Mouse (Mus musculus): ENCODE data around the gene Zer1.
"Not testable (repeated sequence)": the region's sequence is repeated elsewhere in the genome, so short reads cannot be mapped to it uniquely, and the experiment has no call there.

Gene Zer1

DNA sequence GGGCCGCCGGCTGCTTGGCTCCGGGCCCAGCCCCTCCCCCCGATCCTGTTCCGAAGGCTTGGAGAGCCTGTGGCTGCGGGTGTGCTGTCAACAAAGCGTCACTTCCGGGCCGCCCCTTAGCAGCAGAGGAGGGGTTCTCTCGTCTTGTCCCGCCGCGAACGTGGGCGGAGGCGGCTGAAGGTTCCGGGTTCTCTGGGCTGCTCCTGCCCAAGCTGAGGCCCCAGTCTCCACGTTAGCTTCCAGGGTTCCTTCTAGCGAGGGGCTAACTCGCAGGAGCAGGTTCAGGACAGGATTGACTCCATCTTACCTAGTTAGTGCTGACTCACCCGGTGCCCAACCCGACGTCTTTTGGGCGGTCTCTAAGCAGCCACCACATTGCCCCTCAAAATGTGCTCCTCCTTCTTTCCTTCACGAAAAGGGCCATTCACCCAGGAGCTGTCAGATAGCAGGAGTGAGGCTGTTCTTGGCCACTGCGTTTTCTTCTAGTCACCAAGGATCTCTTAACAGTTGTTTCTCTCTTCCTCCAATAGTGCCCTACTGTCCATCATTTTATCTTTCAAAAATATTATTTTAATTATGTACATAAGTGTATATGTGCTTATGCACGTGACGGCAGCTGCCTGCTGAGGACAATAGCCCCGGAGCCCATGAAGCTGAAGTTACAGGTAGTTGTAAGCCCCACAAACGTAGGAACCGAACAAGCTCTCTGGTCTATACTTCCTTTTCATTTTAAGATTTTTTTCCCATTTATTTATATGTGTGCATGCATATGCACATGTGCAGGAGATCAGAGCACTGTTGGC, at the start of gene Zer1:
Zer1 (minus strand) TSS at position 114 of the 803 bp plus-strand sequence.
- DNase-seq = peak; percentile 94

DNA sequence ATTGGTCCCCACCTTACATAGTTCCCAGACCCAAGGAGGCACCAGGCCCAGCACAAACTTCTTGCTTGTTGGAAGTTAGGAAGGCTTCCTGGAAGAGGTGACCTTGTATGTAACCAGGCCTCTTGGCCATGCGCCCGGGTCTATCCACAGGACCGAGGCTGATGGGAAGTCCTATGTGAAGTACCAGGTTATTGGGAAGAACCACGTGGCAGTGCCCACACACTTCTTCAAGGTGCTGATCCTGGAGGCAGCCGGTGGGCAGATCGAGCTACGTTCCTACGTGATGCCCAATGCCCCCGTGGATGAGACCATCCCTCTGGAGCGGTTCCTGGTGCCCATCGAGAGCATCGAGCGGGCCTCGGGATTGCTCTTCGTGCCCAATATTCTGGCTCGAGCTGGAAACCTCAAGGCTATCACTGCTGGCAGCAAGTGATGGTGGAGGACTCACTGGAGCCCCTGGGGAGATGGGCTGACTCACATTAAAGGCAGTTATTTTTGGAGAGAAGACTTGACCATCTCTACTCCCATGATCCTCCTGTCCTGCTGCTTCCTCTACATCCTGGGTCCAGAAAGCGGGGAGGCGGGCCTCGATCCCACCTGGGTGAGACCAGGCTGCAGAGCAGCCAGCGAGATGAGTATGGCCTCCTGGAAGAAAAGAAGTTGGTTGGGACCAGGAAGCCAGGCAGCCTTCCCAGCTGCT, 49.3 kb upstream of the Zer1 start:
- DNase-seq = no peak

DNA sequence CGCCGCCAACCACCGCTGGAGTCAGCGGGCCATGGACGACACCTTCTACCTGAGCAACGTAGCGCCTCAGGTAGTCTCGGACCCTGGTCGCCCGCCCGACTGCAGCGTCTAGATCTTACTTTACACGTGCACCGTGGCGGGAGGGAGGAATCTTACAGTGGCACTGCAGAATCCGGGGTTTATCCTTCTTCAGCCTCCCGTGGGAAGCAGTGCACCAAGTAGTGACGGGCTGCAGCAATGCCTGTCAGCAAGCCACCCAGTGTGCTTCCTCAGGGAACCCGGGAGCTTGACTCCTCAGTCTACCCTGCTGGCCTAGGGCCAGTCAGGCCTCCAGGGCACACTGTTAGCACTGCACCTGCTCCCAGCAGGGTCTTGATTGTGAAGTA, 47.6 kb upstream of the Zer1 start:
- no peak for DNase-seq

DNA sequence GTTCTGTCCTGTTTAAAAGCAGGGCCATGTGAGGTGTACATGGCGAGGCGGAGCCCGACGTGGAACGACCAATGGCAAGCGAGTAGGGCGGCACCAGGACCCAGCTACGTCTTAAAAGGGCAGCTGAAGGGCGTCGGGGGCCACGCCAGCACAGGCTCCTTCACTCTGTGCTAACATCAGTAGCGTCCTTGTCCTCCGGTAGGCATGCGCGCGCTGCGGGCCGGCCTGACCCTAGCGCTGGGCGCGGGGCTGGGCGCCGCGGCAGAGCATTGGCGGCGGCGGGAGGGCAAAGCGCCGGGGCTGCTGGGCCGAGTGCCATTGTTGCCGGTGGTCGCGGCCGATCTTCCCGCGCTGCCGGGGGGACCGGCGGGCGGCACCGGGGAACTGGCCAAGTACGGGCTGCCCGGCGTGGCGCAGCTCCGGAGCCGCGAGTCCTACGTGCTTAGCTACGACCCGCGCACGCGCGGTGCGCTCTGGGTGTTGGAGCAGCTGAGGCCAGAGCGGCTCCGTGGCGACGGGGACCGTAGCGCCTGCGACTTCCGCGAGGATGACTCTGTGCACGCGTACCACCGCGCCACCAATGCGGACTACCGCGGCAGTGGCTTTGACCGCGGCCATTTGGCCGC, 47.1 kb upstream of the Zer1 start, which contains the start of gene Endog:
Endog (plus strand) TSS at position 123 of the 626 bp plus-strand sequence.
- DNase-seq = peak; percentile 87

DNA sequence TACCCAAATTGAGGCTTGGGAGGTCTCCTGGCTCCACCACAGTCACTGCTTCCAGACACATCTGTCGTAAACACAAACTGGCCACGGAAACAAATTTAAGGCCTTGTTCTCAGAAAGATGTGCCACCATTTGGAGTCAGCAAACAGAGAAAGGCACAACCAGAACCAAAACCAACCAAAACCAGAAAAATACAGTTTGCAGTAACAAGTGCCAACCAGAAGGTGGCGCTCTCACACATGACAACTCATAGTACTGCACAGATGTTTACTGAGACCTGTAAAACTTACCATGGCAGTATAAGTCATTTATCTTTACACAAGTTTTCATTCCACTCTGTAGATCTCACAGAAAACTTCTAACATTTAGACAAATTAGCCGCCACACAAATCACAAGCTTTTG, 42.3 kb upstream of the Zer1 start:
- DNase-seq = no peak

DNA sequence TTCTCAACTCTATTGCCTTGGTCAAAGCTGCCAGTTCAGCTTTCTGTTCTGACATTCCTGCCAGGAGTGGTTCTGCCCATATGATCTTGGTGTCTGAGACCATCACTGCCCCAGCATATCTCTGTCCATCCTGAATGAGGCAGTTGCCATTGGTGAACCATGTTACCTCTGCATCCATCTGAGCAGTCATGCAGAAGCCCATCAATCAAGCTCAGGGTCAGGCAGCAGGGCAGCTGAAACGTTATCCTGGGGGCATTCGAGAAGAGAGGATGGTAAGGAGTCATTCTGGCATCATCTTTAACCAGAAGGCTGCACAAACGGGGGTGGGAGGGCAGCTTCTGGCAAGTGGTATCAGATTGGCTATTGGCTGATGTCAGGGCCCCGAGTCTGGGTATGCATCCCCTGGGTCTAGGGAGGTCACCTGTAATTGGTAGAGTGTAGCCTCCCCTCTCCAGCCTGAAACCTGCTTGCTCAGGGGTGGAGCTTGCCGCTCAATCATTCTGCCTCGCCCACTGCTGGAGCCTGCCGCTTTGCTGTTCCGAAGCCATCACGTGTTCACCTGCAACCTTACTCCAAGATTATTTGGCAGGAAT, 40.1 kb upstream of the Zer1 start:
- DNase-seq = no peak

DNA sequence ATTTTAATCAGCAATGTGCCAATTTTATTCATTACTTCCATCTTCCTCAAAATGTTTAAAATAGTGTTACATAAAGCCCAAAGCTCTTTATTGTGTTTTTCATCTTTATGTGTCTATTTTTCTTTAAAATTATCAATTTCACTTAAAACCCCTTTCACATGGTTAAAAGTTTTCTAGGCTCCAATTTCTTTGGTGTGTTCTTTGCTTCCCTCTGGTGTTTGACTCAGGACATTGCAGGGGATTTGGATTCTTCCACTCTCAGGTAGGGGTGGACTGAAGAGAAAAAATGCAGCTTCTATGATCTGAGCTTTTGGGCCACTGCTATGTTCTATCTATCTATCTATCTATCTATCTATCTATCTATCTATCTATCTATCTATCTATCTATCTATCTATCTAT, 37.4 kb upstream of the Zer1 start:
- peak; percentile 36 for DNase-seq

DNA sequence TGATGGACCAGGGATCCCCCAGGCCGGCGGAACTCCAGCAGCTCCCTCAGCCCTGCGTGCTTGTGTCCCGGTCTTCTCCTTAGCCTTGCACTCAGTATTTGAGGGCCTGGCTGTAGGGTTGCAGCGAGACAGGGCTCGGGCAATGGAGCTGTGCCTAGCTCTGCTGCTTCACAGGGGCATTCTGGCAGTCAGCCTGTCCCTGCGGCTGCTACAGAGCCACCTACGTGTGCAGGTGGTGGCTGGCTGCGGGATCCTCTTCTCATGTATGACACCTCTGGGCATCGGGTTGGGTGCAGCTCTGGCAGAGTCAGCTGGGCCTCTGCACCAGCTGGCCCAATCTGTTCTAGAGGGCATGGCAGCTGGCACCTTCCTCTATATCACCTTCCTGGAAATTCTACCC, 35.5 kb upstream of the Zer1 start:
- DNase-seq = not testable (repeated sequence)

DNA sequence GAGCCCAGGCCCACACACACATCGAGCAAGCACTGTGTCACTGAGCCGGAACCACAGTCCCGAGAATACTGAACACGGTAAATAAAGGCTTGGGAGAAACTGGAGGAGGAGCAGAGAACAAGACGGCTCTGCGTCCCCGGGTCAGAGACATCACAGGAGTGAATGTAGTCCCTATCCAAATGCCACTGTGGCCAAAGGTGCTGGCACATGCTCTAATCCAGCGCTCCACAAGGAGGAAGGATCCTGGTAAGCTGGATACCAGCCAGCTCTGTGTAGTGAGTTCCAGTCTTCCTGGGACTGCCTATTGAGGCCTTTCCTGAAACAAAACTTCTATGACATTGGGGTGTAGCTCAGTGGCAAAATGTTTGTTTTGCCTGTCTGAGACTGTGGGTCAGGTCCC, 28.2 kb upstream of the Zer1 start:
- no peak for DNase-seq

DNA sequence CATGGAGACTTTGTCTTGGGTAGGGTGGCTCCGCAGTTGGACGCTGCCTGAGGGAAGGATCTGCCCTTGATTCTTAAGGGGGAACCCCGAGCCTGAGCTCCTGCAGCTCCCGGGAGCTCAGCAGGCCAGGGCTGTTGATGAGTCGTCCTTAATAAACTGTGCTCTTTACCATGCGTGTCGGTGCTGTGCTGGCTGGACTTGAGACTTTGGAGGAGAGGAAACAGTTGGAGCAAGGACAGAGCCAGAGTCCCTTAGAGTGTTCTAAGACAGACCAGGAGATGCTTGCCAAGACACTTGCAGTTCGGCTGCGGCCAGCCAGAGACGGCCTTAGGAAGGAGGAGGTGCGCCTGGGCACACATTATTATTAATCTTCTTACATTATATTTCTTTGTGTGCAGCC, 27.5 kb upstream of the Zer1 start:
- DNase-seq = no peak

DNA sequence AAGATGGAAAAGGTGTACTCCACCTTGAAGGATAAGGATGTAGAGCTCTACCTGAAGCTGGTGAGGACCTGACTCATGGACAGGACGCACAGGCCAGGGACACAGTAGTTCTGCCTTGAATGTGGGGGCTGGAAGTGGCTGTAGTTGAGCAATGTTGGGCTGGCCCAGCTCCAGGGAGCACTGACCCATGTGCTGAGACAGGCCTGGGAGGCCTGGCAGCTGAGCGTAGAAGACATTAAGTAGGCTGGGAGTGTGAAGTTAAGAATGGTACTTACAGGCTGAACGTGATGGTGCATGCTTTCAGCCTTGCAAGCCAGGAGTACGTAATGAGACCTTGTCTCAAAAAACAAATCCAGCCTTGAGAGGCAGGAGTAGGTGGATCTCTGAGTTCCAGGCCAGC, 23.1 kb upstream of the Zer1 start:
- DNase-seq = no peak

DNA sequence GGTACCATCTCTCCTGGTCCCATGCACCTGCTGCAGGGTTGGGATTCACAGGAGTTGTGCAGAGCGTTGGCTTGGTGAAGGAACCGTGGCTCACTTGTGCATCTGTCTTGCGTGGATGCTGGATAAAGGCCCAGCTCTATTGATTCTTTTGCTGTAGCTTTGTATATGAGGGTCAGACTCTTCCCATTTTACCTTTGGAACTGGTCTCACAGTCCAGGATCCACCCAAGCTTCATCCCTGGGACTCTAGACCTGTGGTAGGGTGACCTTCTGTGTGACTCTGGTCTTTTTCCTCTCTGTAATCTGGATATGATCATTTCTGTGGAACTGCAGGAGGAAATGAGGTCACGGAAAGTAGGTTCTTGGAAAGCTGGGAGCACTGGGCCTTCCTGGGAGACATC, 20.1 kb upstream of the Zer1 start:
- no peak for DNase-seq

DNA sequence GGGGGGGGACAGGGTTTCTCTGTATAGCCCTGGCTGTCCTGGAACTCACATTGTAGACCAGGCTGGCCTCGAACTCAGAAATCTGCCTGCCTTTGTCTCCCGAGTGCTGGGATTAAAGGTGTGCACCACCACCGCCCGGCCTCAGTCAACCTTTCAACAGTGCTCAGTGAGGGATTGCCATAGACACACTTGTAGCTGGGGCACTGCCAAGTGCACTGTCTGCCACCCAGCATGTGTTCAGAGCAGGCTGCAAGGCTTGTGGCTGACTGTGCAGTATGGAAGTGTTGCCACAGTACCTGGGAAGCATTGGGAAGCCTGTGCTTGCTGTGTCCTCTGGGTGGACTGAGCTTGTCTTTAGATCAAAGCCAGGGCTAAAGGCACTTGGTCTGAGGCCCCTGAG, 15.6 kb upstream of the Zer1 start:
- not testable (repeated sequence) for DNase-seq

DNA sequence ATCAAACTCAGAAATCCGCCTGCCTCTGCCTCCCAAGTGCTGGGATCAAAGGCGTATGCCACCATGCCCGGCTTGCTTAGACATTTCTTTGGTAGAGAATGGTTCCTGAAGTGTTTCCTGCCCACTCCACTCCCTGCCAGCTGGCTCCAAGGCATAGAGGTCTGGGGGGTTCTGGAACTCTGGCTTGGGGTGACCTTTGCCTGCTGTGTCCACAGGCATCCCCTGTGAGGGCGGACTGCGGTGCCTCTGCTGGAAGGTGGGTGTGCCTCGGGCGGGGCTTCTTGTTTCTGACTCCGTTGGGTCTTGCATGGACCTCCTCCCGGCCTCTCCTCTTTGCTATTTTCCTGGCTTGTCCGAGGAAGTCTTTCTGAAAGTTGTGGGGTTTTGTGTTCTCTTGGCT, 12.1 kb upstream of the Zer1 start:
- no peak for DNase-seq

DNA sequence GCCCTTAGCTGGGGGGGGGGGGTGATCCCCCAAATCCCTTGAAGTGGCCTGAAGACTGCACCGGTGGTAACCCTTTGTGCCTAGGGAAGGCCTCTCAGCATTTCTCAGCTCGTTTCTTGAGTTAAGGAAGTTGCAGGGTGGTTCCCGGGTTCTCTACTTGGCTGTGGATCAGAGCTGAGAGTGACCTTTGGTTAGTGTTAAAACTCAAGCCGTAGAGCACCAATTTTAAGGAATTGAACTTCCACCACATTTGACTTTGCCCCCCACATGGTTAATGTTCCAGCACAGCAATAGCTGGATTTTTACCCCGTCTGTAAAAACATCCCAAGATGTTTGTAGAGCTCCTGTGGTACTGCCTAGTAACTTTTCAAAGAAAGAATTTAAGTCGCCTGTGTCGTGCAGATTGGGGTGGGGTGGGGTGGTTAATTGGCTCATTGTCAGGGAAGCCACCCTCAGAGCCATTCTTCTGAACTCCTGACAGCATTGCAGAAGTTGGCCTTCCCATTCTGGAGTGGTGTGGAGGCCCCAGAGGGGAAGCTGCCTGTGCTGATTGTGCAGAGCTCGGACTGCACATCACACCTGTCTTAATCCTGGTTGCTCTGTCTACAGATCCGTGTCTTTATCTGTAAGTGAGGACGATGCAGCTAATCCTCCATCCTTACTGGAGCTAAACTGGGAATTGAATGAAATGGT, 10.7 kb upstream of the Zer1 start:
- DNase-seq = no peak

DNA sequence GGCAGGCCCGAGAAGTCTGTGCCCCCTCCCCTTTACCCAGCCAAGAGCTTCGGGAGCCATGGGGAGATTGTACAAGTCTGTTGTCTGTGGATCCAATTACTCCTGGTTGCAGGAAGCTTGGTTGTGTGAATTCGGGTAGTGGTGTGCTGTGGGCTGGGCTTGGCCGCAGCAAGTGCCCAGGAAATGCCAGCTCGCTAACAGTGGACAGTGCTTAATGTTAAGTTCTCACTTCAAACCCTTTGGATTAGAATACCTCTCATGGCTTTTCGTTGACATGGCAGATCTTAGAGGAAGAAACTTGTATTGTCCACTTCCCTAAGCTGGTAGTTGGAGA, 10.0 kb upstream of the Zer1 start:
- no peak for DNase-seq

DNA sequence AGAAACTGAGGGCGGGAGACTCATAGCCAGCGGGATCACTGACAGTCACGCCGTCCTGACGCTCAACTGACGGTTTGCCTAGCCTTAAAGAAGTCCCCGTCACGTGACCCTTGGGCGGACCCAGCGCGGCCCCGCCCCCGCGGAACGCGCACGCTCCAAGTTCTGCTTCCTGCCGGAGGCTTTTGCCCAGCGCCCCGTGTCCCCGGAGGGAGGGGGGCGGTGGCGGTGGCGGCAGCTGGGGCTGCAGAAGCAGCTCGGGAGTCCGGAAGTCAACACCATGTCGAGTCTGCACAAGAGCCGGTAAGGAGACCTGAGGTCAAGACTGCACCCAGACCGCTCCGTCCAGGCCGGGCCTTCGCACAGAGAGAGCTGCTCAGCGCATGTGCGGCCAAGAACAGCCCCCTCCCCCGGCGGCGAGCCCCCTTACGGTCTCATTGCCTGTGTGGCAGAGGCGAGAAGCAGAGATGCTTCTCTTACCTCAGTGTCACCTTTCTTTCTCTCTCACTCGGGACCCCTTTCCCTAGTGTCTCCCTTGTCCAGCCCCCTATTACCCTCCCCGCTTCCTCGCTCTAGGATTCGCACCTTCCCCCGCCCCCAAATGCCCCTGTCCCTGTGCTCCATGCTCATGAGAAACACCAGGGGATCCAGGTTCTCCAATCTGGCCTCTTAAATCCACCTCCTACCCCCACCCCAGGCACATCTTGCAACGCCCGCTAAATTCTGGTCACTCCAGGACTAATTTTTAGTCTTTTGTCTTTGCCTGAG, 9.4 kb upstream of the Zer1 start, which contains the start of gene Tbc1d13:
Tbc1d13 (plus strand) TSS at position 134 of the 765 bp plus-strand sequence.
- peak; percentile 99 for DNase-seq

DNA sequence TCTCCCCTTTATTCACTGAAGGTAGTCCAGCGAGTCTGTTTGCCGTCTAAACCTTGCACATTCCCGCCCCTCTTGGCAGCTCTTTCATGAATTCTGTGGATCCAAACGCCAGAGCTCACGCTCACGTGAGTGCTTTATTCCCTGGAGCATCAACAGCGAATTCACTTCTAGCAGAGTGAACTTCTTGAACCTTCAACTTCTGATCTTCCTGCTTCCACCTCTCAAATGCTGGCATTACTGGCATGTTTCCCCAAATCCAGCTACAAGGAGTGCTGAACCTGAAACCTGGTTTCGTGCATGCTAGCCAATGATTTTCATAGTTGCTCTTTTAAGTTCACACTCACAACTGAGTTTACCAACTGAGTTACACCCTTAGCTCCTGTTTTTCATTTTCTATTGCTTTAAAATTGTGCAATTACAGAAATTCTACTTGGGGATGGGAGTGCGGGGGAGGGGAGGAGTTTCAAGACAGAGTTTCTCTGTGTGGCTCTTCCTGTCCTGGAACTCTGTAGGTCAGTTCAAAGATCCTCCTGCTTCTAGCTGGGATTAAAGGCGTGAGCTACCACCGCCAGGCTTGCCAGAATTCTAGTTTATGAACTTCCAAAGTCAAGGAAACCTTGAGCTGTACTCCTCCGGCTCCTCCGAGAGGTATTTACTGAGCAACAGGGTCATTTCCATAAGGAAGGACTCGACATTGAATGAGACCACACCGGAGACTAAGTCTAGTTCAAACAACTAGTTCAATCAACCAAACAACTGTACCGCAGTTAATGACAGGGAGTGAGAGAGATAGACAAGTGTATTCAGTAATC, 8.6 kb upstream of the Zer1 start:
- DNase-seq = no peak

DNA sequence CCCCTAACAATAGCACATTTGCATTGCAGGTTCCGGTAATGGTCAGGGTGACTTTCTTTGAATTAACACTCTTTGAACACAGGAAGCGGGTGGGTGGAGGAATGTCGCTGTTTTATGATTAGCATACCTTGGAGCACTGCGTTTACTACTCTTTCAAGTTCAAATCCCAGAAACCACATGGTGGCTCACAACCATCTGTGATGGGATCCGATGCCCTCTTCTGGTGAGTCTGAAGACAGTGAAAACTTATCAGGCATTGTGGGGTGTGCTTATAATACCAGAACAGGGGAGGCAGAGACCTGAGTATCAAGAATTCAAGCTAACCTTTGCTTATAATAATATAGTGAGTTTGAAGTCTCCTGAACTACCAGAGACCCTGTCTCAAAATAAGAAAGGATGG, 6.9 kb upstream of the Zer1 start:
- DNase-seq = peak; percentile 25

DNA sequence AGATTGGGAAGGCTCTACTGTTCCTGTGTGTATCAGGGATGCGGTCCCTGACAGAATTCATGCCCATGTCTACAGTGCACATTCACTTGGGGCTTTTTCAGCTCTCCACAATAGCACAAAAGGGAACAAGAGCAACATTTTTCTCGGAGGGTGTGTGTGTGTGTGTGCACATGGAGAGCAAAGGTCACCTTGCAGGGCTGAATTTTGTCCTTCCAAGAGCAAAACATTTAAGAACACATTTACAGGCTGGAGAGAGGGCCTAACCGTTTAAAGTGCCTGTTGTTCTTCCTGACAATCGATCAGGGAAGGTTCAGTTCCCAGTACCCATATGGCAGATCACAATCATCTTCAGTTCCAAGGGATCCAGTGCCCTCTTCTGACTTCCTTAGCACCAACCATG, 5.8 kb upstream of the Zer1 start:
- no peak for DNase-seq

DNA sequence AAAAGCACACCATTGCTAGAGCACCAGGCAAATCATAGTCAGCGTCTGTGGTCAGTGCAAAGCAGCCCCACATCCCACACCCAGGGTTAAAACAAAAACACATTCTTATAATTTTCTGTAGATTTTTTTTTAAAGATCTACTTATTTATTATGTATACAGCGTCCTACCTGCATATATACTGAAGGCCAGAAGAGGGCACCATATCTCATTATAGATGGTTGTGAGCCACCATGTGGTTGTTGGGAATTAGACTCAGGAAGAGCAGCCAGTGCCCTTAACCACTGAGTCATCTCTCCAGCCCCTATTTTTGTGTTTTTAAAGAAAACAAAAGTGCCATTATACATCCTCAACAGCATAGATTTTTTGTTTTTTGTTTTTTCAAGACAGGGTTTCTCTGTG, 4.4 kb upstream of the Zer1 start:
- DNase-seq = peak; percentile 50
